Mouse (Mus musculus) layer of hippocampus, adult 2 months (tissue): ENCODE measurements around the gene Gucy2d. TPM values are rescaled to one million over a fixed set of nuclear protein-coding genes. Genes with fewer than 3 reads are reported as not detected.

Source experiments
- DNase-seq, 2 experiments: peaks; one replicate each; pipeline ENCODE4 v3.0.0; 2022; ENCODE audit warnings: low spot score in 2 of 2
- H3K27ac ChIP-seq: fragments of 200-600 bp; 2 replicates; pipeline ENCODE4 v1.8.1; 2022
- H3K4me3 ChIP-seq: fragments of 200-600 bp; 2 replicates; pipeline ENCODE4 v1.8.1; 2022; ENCODE audit warnings: mild to moderate bottlenecking
- CTCF ChIP-seq: fragments of 200-600 bp; conservative IDR thresholded peaks from 2 replicates; pipeline ENCODE4 v1.8.1; 2022; ENCODE audit warnings: antibody characterized with exemption, mild to moderate bottlenecking, moderate library complexity
- total RNA-seq, 2 experiments: library from RNA; stranded (reverse); gene quantifications; 2 replicates each; pipeline ENCODE4 v1.2.3; 2021

Gene Gucy2d
- total RNA-seq, 2 experiments from 2014 or later, result not detected

GRCm38 (mm10) chr7:98487202-98487980 lies 47.2 kb downstream of the Gucy2d start:
- Histone ChIP-seq H3K27ac (no peak overlapping the region), H3K4me3 (no peak overlapping the region)
- DNase-seq, result no peak
- no peak for TF ChIP-seq CTCF

- TF ChIP-seq CTCF, result no peak
- Histone ChIP-seq H3K27ac (no peak overlapping the region), H3K4me3 (no peak overlapping the region)
- DNase-seq, result no peak
Observed at GRCm38 (mm10) chr7:98488398-98489130, 48.3 kb downstream of the Gucy2d start.

- Histone ChIP-seq H3K4me3 (peak within 1 kb of the TSS; percentile 63), H3K27ac (peak within 1 kb of the TSS; percentile 28; the same call in 1 of the 2 replicates)
- no peak for TF ChIP-seq CTCF
- DNase-seq, result no peak
Observed at GRCm38 (mm10) chr7:98489131-98489530, 48.9 kb downstream of the Gucy2d start, which contains the start of gene Lrrc32. Gene Lrrc32 (plus strand): TSS chr7:98489283.

GRCm38 (mm10) chr7:98489623-98490084 lies 49.4 kb downstream of the Gucy2d start:
- H3K4me3 ChIP-seq, result peak overlapping the region; percentile 63
- H3K27ac ChIP-seq, result peak overlapping the region; percentile 28; the same call in 1 of the 2 replicates
- DNase-seq, result peak; percentile 37 to 61
- TF ChIP-seq CTCF, result peak; percentile 67

GRCm38 (mm10) chr7:98490328-98490727 lies 50.1 kb downstream of the Gucy2d start:
- Histone ChIP-seq H3K27ac (peak overlapping the region; percentile 20; the same call in 1 of the 2 replicates), H3K4me3 (peak overlapping the region; percentile 63)
- DNase-seq, result no peak
- no peak for TF ChIP-seq CTCF

GRCm38 (mm10) chr7:98490911-98491310 lies 50.7 kb downstream of the Gucy2d start:
- Histone ChIP-seq H3K27ac (no peak overlapping the region), H3K4me3 (no peak overlapping the region)
- no peak for DNase-seq
- no peak for TF ChIP-seq CTCF

- DNase-seq, result no peak
- no peak overlapping the region for H3K27ac ChIP-seq
- TF ChIP-seq CTCF, result no peak
- no peak overlapping the region for H3K4me3 ChIP-seq
Observed at GRCm38 (mm10) chr7:98491451-98492200, 51.4 kb downstream of the Gucy2d start.

- H3K27ac ChIP-seq, result no peak overlapping the region
- no peak overlapping the region for H3K4me3 ChIP-seq
- DNase-seq, result no peak
- no peak for TF ChIP-seq CTCF
Observed at GRCm38 (mm10) chr7:98492331-98492730, 52.1 kb downstream of the Gucy2d start.

- Histone ChIP-seq H3K4me3 (no peak overlapping the region), H3K27ac (no peak overlapping the region)
- TF ChIP-seq CTCF, result no peak
- DNase-seq, result no peak
Observed at GRCm38 (mm10) chr7:98493307-98493706, 53.1 kb downstream of the Gucy2d start.

GRCm38 (mm10) chr7:98493901-98494480 lies 53.8 kb downstream of the Gucy2d start:
- Histone ChIP-seq H3K27ac (no peak overlapping the region), H3K4me3 (no peak overlapping the region)
- no peak for TF ChIP-seq CTCF
- no peak for DNase-seq

- DNase-seq, result no peak
- Histone ChIP-seq H3K4me3 (no peak overlapping the region), H3K27ac (no peak overlapping the region)
- TF ChIP-seq CTCF, result no peak
Observed at GRCm38 (mm10) chr7:98495591-98495990, 55.4 kb downstream of the Gucy2d start.

- no peak for TF ChIP-seq CTCF
- no peak overlapping the region for H3K27ac ChIP-seq
- no peak for DNase-seq
- no peak overlapping the region for H3K4me3 ChIP-seq
Observed at GRCm38 (mm10) chr7:98497451-98497850, 57.2 kb downstream of the Gucy2d start.
